Mouse (Mus musculus) heart, postnatal 0 days (tissue): ENCODE results near the gene Gm49486.

ENCODE experiments used
- CTCF ChIP-seq: IDR thresholded peaks from 2 replicates; pipeline ENCODE4 v1.5.1; 2016; ENCODE audit warnings: antibody characterized with exemption, control low read depth, low read depth
- EP300 ChIP-seq: IDR thresholded peaks from 2 replicates; pipeline ENCODE4 v1.6.1; 2016; ENCODE audit warnings: antibody characterized with exemption, low read depth

DNA sequence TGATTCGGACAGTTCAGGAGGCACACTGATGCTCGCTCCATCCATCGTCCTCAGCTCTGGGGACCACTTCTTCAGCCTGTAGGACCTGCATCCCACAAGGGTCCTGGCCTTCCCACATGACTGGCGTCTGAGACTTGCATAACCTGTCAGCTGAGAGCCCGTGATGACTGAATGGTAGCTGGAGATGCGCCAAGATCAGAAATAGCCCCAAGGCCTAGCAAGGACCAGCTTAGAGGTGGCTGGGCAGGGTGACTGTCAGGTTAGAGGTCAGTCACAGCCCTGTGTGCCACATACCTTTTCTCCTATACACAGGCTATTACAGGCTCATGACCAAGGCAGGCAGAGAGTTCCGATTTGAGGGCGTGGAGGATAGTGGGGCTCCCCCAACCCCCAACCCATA lies 33.7 kb upstream of the Gm49486 start:
- TF ChIP-seq CTCF, result no peak
- peak; percentile 96 for TF ChIP-seq EP300
